Mouse (Mus musculus): ENCODE measurements around the gene Slc22a23. TPM values are rescaled to one million over a fixed set of nuclear protein-coding genes. Genes with fewer than 3 reads are reported as not detected.

Slc22a23 gene
- polyA plus RNA-seq, 1 experiment from 2014 or later = 25.4 TPM

DNA sequence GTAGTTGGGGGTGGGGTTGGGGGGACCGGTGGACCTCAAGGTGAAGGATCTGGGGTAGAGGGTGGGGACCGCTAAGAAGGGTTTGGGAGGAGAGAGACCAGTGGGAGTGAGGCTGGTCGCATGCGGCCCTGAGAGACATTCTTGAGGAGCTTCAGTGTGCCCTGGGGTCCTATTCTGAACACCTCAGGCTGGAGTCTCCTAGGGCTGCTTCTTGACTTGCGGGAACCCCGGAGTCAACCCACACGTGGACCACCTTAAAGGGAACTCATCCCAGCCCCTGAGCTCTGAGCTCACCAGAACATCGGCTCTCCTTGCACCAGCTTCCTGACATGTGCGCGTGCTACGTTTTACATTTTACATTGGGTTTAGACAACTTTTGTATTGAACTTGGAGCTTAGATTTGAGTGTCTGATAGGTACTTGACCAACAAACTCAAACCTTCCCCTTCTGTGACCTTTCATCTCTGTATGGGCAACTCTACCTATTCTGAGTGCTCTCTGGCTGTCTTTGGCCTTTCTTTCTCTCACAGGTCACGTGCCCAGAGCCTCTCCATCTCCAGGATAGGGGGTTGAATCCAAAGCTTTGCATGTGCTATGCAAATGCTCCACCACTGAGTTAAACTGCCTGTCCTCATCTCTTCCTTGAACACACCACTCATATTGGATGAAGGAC is 181.5 kb downstream of the Slc22a23 start:
- H3K4me1 ChIP-seq (ENCODE audit: control insufficient read depth, insufficient read depth, low read length) = 0 out of 2 replicates have a peak, but pooled peaks cover 5% of the 10 kb centered on the region
- no peaks in the 10 kb centered on the region for H3K27me3 ChIP-seq (ENCODE audit: control insufficient read depth, insufficient read depth, low read length)
- H3K27ac ChIP-seq (ENCODE audit: low read depth, low read length) = peak overlapping the region; percentile 89
- no peaks in the 10 kb centered on the region for H3K36me3 ChIP-seq (ENCODE audit: control insufficient read depth, insufficient read depth, low read length)
- 41% methylated on average over 12 of the region's 12 CpGs for WGBS
- peak overlapping the region; percentile 71 for H3K4me2 ChIP-seq (ENCODE audit: low read depth, low read length)
- ATAC-seq (ENCODE audit: low read depth) = no peak; the same call in 1 of the 2 replicates
- peak overlapping the region; percentile 65 for H3K4me3 ChIP-seq (ENCODE audit: low read depth, low read length)
- H3K9me3 ChIP-seq (ENCODE audit: control insufficient read depth, low read length) = no peaks in the 10 kb centered on the region
- peak overlapping the region; percentile 61 for H3K9ac ChIP-seq (replicated peaks; ENCODE audit: low read depth, low read length)

DNA sequence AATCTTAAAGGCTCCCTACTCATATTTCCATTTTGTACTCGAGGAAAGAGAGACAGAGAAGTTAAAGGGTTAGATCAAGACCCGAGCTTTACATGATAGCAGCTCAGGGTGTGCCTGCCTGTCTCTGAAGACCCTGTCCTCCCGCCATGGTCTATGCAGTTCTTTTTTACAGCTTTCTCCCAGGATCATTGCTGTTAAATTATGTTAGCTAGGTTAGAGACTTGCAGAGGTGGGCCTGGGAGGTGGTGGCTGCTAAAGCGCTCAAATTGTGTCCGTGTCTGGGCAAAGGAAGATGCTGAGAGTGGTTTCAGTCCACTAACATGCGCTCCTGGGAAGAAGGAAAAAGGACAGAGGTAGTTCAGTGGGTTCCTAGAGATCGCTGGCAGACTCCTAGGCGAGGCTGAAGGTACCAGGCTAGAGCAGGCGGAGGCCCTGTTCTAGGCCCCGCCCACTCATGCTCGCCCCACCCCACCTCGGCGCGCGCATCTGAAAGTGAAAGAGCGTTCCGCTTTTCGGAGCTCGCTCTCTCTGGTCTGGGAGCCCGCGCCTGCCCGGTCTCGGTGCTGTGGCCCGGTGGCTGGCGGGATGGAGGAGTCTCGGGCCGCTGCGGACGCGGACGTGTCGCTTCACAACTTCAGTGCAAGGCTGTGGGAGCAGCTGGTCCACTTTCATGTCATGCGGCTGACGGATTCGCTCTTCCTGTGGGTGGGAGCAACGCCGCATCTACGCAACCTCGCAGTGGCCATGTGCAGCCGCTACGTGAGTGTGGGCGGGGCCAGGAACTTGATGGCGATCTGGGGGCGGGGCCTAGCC is 182.3 kb downstream of the Slc22a23 start, which contains the start of gene Psmg4:
TSS of gene Psmg4 (plus strand) at position 474 of the 813 bp plus-strand sequence.
- 2% methylated on average over 44 of the region's 44 CpGs for WGBS
- H3K9ac ChIP-seq (replicated peaks; ENCODE audit: low read depth, low read length) = peak within 1 kb of the TSS; percentile 61
- peak; percentile 95 for ATAC-seq (ENCODE audit: low read depth)
- H3K4me2 ChIP-seq (ENCODE audit: low read depth, low read length) = peak within 1 kb of the TSS; percentile 71
- H3K36me3 ChIP-seq (ENCODE audit: control insufficient read depth, insufficient read depth, low read length) = no peaks in the 10 kb centered on the region
- 0 out of 2 replicates have a peak, but pooled peaks cover 5% of the 10 kb centered on the region for H3K4me1 ChIP-seq (ENCODE audit: control insufficient read depth, insufficient read depth, low read length)
- peak within 1 kb of the TSS; percentile 65 for H3K4me3 ChIP-seq (ENCODE audit: low read depth, low read length)
- H3K9me3 ChIP-seq (ENCODE audit: control insufficient read depth, low read length) = no peaks in the 10 kb centered on the region
- peak within 1 kb of the TSS; percentile 89 for H3K27ac ChIP-seq (ENCODE audit: low read depth, low read length)
- no peaks in the 10 kb centered on the region for H3K27me3 ChIP-seq (ENCODE audit: control insufficient read depth, insufficient read depth, low read length)

DNA sequence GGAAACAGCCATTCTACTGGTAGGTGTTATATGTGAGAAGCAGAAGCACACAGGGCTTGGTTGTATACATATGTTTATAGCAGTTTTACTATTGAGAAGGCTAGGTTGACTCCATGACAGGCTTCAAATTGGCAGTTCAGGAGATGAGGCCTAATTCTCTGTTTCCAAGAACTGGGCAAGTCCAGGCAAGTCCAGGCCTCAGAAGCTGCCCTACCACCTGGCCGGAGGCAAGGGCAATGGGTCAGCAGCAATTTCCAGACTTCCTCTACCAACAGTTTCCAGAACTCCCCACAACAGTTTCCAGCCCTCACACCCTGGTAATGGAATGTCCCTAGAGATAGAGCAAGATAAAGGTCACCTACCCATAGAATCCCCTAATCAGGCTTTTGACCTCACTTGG is 185.1 kb downstream of the Slc22a23 start:
- Histone ChIP-seq H3K27me3 (ENCODE audit: control insufficient read depth, insufficient read depth, low read length) (no peaks in the 10 kb centered on the region), H3K4me3 (ENCODE audit: low read depth, low read length) (no peak overlapping the region), H3K4me1 (ENCODE audit: control insufficient read depth, insufficient read depth, low read length) (0 out of 2 replicates have a peak, but pooled peaks cover 5% of the 10 kb centered on the region), H3K9ac (replicated peaks; ENCODE audit: low read depth, low read length) (no peak overlapping the region), H3K36me3 (ENCODE audit: control insufficient read depth, insufficient read depth, low read length) (no peaks in the 10 kb centered on the region), H3K27ac (ENCODE audit: low read depth, low read length) (no peak overlapping the region), H3K4me2 (ENCODE audit: low read depth, low read length) (no peak overlapping the region), H3K9me3 (ENCODE audit: control insufficient read depth, low read length) (no peaks in the 10 kb centered on the region)
- WGBS = 94% methylated on average over 1 of the region's 1 CpGs
- no peak for ATAC-seq (ENCODE audit: low read depth)

DNA sequence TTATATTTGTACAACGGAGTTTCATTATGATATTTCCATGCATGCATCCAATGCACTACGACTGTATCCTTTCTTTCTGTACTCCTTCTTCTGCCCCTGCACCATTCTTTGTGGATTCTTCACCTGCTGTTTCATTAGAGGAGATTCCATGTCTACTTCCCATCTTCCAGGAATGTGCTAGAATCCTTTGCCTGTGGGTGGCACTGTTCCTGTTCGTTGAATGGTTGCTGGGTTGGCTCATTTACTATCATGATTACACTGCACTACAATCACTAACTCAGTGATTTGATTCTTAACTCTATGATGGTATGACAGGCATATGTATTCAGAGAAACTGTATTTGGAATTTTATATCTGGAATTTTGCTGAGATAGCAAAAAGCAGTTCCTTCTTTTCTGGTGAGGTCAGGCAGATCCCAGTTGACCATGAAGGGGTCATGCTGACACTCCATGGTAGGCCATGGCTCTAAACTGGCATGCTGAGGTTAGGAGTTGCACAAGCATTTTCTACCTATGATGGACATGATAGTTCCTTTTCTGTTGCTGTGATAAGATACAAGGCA is 187.3 kb downstream of the Slc22a23 start:
- Histone ChIP-seq H3K36me3 (ENCODE audit: control insufficient read depth, insufficient read depth, low read length) (no peaks in the 10 kb centered on the region), H3K4me3 (ENCODE audit: low read depth, low read length) (no peak overlapping the region), H3K9ac (replicated peaks; ENCODE audit: low read depth, low read length) (no peak overlapping the region), H3K4me2 (ENCODE audit: low read depth, low read length) (no peak overlapping the region), H3K4me1 (ENCODE audit: control insufficient read depth, insufficient read depth, low read length) (0 out of 2 replicates have a peak, but pooled peaks cover 10% of the 10 kb centered on the region), H3K9me3 (ENCODE audit: control insufficient read depth, low read length) (no peaks in the 10 kb centered on the region), H3K27ac (ENCODE audit: low read depth, low read length) (no peak overlapping the region), H3K27me3 (ENCODE audit: control insufficient read depth, insufficient read depth, low read length) (no peaks in the 10 kb centered on the region)
- WGBS = 93% methylated on average over 3 of the region's 3 CpGs
- ATAC-seq (ENCODE audit: low read depth) = no peak

DNA sequence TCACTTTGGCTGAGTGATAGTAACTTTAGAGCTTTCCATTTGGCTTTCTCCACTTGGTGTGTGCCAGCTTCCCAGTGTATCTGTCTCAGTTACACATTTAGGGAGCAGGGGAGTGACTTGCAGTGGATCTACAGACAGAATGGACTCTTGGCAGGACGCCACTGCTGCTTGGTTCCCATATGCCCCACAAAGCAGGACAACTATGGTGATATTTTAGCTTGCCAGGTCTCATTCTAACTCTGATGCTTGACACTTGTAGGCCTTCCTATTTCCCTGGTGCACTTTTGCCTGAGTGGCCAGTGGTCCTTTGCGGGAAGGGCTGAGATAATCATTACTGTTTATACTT is 188.2 kb downstream of the Slc22a23 start:
- Histone ChIP-seq H3K36me3 (ENCODE audit: control insufficient read depth, insufficient read depth, low read length) (no peaks in the 10 kb centered on the region), H3K27me3 (ENCODE audit: control insufficient read depth, insufficient read depth, low read length) (no peaks in the 10 kb centered on the region), H3K4me3 (ENCODE audit: low read depth, low read length) (no peak overlapping the region), H3K4me1 (ENCODE audit: control insufficient read depth, insufficient read depth, low read length) (0 out of 2 replicates have a peak, but pooled peaks cover 5% of the 10 kb centered on the region), H3K4me2 (ENCODE audit: low read depth, low read length) (no peak overlapping the region), H3K27ac (ENCODE audit: low read depth, low read length) (peak overlapping the region; percentile 44; the same call in 1 of the 2 replicates), H3K9ac (replicated peaks; ENCODE audit: low read depth, low read length) (no peak overlapping the region), H3K9me3 (ENCODE audit: control insufficient read depth, low read length) (no peaks in the 10 kb centered on the region)
- ATAC-seq (ENCODE audit: low read depth) = no peak
- WGBS = 42% methylated on average over 2 of the region's 2 CpGs

DNA sequence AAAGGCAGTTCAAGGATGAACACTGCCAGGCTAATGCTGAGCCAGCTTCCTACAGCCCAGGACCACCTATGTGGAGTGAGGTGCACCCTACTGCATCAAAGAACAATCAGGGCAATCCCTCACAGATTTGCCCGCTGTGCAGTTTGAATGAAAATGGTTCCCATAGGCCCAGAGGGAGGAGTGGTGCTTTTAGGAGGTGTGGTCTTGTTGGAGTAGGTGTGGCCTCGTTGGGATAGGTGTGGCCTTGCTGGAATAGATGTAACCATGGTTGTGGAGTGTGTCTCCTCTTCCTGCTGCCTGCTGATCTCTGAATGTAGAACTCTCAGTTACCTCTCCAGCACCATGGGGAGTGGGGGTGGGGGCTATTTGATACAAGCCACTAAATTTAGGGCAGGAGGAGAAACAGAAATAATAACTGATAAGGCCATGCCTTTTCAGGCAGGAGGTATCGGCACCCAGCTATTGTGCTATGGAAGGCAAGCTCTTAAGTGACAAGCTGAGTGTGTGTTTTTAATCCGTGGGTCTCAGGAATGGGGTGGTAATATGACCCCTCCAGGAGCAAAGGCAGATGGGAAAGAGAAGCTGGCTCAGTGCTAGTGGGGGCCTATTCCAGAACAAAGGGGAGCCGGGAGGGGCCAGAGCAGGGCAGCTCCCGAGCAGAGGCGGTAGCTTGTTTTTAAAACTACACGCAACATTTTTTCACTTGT is 188.7 kb downstream of the Slc22a23 start:
- H3K4me3 ChIP-seq (ENCODE audit: low read depth, low read length) = no peak overlapping the region
- H3K27me3 ChIP-seq (ENCODE audit: control insufficient read depth, insufficient read depth, low read length) = no peaks in the 10 kb centered on the region
- H3K9me3 ChIP-seq (ENCODE audit: control insufficient read depth, low read length) = no peaks in the 10 kb centered on the region
- H3K27ac ChIP-seq (ENCODE audit: low read depth, low read length) = peak overlapping the region; percentile 44; the same call in 1 of the 2 replicates
- 0 out of 2 replicates have a peak, but pooled peaks cover 5% of the 10 kb centered on the region for H3K4me1 ChIP-seq (ENCODE audit: control insufficient read depth, insufficient read depth, low read length)
- ATAC-seq (ENCODE audit: low read depth) = 0 out of 2 replicates have a peak, but pooled peaks have one; percentile 19
- H3K9ac ChIP-seq (replicated peaks; ENCODE audit: low read depth, low read length) = no peak overlapping the region
- H3K36me3 ChIP-seq (ENCODE audit: control insufficient read depth, insufficient read depth, low read length) = no peaks in the 10 kb centered on the region
- WGBS = 62% methylated on average over 8 of the region's 8 CpGs
- H3K4me2 ChIP-seq (ENCODE audit: low read depth, low read length) = no peak overlapping the region

DNA sequence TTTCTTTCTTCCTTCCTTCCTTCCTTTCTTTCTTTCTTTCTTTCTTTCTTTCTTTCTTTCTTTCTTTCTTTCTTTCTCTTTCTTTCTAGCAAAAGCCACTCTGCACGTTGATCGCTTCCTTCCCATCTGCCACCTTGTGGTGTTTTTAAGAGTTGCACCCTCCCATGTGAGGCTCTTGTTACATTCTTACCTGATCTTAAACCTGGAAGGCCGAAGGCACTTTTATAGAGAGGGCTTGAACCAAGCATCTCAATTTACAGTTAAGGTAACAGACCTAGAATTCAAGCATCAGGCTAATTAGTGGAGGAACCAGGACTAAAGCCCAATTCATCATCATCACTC is 190.1 kb downstream of the Slc22a23 start:
- Histone ChIP-seq H3K36me3 (ENCODE audit: control insufficient read depth, insufficient read depth, low read length) (no peaks in the 10 kb centered on the region), H3K4me3 (ENCODE audit: low read depth, low read length) (0 out of 2 replicates have a peak overlapping the region, but pooled peaks have one; percentile 0), H3K9me3 (ENCODE audit: control insufficient read depth, low read length) (no peaks in the 10 kb centered on the region), H3K27me3 (ENCODE audit: control insufficient read depth, insufficient read depth, low read length) (no peaks in the 10 kb centered on the region), H3K4me1 (ENCODE audit: control insufficient read depth, insufficient read depth, low read length) (peaks cover 14% of the 10 kb centered on the region), H3K27ac (ENCODE audit: low read depth, low read length) (peak overlapping the region; percentile 64; the same call in 1 of the 2 replicates), H3K4me2 (ENCODE audit: low read depth, low read length) (peak overlapping the region; percentile 42), H3K9ac (replicated peaks; ENCODE audit: low read depth, low read length) (no peak overlapping the region)
- 39% methylated on average over 3 of the region's 3 CpGs for WGBS
- ATAC-seq (ENCODE audit: low read depth) = peak; percentile 35; the same call in 1 of the 2 replicates

DNA sequence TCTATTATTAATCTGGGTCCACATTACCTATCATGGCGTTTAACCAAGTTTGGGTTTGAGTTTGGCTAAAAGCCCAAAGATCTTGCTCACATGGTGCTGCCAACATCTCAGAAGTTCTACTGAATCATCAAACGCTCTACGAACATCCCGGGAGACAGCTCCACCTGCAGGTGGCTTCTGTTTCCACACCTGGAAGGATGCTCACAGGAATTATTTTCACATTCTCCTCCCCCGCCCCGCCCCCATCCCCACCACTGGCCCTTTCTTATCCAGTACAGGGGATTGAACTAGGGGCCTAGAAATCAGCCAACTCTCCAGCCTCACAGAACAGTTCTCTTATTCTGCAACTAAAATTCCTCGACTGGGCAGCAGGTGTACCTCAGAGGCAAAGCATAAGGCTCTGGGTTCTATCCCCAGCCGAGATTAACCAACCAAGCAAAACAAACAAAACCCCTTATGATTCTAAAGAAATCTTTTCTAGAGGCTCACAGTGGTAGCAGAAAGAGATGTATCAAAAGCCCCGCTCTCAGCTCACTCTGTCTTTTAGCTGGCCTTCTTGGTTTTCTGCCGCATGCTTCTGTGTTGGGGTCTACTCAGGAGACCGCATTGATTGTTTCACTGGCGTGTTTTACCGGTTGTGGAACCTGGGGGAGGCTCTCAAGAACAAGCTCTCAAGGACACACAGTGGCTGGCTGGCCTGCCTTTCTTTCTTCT is 190.6 kb downstream of the Slc22a23 start:
- Histone ChIP-seq H3K36me3 (ENCODE audit: control insufficient read depth, insufficient read depth, low read length) (no peaks in the 10 kb centered on the region), H3K4me1 (ENCODE audit: control insufficient read depth, insufficient read depth, low read length) (peaks cover 19% of the 10 kb centered on the region), H3K9ac (replicated peaks; ENCODE audit: low read depth, low read length) (0 out of 2 replicates have a peak overlapping the region, but pooled peaks have one; percentile 2), H3K27ac (ENCODE audit: low read depth, low read length) (peak overlapping the region; percentile 64; the same call in 1 of the 2 replicates), H3K4me3 (ENCODE audit: low read depth, low read length) (0 out of 2 replicates have a peak overlapping the region, but pooled peaks have one; percentile 0), H3K9me3 (ENCODE audit: control insufficient read depth, low read length) (no peaks in the 10 kb centered on the region), H3K4me2 (ENCODE audit: low read depth, low read length) (peak overlapping the region; percentile 42), H3K27me3 (ENCODE audit: control insufficient read depth, insufficient read depth, low read length) (no peaks in the 10 kb centered on the region)
- peak; percentile 42 for ATAC-seq (ENCODE audit: low read depth)
- 43% methylated on average over 13 of the region's 13 CpGs for WGBS

All from neural tube, embryonic 14.5 days (tissue).